Mouse (Mus musculus): ENCODE measurements around the gene Shank2.

Shank2 gene

DNA sequence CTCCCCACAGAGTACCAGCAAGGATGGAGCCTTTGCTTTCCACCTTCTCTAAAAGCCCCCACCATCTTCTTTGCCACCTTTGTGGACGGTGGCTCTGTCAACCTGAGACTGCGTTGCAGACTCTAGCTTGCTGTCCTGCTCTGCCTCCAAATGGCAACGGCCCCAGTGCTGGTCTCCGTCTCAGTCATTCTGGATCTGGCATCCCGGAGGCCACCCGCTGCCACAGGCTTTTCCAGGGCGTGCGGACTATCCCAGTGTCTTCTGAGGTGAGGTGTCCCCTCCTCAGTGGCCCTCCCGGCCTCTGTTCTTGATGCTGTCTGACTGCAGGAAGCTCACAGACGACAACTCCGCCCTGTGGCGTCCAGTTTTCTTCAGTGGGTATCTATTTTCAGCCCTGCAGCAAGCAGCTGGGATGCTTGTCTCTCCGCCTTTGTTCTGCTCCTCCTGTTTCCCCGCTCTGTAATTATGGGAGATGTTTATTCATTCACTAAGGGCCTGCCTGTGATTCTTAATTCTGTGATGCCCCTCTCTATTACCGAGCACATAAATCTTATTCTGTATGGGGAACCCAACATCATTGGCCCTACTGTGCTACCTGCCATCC is 159.0 kb downstream of the Shank2 start:
- in situ Hi-C loops (cut with MboI, MseI) = no loop called here

DNA sequence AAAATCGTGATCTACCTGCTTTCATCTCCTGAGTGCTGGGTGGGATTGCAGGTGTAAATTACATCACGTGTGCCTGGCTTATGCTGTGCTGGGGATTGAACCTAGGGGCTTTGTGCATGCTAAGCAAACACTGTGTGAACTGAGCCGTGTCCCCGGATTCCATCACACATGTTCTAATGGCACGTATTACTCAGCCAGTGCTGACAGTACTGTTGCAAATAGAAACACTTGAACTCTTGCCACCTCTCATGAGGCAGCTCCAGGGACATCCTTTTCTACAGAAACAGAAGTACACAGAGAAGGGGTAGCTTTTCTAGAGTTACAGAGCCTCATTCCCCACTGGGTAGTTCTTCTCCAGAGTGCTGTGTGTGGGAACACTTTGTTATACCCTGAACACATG is 168.5 kb downstream of the Shank2 start:
- in situ Hi-C loops (cut with MboI, MseI) = no loop called here

DNA sequence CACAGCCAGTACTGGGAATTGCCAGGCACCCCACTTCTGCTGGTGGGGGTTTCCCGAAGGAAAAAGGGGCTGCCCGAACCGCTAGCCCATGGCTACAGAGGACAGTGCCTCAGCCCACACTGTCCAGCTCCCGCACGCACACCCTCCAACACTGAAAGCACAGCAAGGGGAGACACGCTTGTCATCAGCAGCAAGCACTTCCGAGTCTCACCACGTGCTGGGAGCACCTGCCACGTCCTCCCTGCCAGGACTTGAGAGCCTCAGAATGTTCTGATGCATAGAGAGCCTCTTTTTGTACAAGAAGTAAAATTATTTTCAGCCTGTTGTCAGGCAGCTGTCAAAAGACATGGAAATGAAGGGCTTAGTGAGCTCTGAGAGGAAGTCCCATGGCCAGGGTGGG is 169.0 kb downstream of the Shank2 start:
- in situ Hi-C loops (cut with MboI, MseI) = no loop called here

DNA sequence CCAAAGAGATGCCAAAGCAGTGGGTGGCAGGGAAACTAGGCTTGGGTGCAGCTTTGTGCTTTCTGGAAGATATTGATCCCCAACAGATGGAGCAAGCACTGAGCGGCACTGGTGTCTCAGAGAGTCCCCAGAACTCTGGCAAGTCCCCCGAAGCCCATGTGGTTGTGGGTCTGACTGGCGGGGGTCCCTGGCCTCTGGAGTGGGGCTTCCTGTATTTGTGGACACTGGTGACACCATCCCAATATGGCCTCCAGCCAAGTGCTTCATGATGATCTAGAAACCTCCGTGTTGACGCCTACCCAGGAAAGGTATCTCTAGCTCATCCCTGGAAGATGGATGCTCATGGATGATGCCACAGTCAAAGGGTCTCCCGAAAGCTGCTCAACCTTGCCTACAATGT is 172.1 kb downstream of the Shank2 start:
- in situ Hi-C loops (cut with MboI, MseI) = no loop called here

DNA sequence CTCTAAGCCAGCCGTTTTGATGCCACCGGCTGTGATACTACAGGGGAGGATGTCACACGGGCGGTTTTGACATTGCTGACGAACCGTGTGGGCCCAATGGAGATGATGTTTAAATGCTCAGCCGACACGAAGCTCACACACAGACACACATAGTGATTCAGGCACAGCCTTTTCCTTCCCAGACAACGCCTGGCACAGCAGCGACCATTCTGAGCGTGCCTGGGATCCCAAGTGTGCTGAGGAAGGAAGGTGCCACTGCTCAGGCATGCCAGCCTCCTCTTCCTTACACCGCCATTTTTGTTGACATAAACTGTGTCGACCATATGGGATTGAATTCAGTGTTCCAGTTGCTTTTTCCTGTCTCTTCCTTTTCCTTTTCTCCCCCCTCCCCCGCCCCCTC is 172.6 kb downstream of the Shank2 start:
- in situ Hi-C loops (cut with MboI, MseI) = no loop called here

DNA sequence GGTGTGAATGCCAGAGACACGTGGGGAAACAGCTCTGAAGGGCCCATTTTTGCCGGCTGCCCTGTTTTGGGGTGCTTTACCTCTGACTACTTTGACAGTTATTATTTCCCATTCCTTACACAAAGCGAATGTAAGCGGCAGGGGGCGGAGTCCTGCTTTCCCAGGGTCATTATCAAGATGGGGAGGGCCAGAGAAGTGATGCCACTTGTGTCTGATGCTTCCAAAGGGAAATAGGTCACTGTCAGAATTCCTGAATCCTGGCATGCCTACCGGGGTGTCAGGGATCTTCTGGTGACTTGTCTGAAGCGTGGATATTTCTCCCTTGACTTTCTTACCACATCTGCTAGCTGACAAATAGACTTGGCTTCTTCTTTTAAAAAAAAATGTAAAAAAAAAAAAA is 173.3 kb downstream of the Shank2 start:
- in situ Hi-C loops (cut with MboI, MseI) = no loop called here

DNA sequence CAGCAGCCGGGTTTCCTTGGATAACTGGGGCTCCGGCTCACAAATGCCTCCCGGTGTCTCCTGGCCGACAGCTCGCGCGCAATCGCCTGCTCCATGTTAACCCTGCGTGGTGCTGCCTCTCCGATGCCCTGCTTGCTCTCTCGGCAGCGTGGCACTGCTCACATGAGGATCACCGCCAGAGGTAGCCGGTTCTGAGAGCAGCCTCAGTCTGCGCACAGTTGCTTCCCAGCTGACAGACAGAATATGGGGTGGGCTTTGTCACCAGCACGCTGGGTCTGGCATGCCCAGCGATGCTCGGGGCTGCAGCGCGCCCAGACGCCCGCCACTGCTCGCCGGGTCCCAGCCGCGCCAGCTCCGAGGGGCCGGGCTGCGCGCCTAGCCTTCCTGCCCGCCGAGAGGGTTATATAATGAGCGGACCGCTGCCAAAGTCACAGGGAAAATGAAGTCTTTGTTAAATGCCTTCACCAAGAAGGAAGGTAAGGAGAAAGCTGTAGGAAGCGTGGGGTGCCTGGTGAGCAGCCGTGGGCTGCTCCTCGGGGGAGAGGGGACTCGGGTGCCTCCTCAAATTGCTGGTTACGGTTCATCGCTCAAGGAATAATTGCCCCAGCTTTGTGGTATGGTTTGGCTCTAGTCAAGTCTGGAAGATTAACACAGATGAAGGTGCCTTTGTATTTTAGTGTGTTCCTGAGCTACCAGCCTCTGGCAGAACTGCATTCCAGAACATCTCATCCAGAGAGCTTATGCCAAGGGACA is 173.9 kb downstream of the Shank2 start:
- in situ Hi-C loops (cut with MboI, MseI) = no loop called here

DNA sequence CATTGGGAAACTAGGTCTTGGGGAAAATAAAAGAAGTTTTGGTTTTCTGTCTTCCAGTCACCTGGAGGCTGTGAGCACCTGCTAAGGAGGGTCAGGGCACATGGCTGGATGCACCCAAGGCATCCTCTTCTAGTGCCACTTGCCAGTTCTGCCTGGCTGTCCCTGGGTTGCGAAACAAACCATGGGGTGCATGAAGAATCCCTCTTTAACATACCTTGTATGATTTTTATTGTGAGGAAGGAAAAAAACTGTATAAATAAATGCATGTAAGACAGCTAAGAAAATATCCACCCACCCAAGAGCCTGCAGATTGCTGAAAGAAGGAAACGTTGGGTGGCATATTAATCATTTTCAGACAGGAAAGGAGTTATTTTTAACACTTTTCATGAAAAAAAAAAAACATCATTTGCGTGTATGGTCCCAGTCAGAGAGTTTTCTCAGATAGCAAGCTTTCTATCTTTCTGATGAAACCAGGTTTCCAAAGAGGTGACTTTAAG is 174.6 kb downstream of the Shank2 start:
- in situ Hi-C loops (cut with MboI, MseI) = no loop called here

DNA sequence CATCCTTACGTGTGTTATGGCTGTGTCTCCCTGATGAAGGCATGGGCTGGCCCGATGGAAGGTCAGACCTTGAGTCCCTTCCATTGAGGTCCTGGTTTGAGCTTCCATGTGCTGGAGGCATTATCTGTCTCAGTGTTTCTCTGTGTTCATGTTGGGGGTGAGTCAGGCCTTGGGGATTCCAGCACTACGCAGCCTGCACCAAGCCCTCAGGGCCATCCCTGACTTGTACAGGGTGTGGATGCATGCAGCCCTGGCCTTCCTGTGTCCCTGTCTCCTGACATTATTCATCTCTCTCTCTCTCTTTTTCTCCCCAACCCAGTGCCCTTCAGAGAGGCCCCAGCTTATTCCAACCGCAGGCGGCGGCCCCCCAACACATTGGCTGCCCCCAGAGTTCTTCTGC is 177.7 kb downstream of the Shank2 start:
- in situ Hi-C loops (cut with MboI, MseI) = no loop called here

DNA sequence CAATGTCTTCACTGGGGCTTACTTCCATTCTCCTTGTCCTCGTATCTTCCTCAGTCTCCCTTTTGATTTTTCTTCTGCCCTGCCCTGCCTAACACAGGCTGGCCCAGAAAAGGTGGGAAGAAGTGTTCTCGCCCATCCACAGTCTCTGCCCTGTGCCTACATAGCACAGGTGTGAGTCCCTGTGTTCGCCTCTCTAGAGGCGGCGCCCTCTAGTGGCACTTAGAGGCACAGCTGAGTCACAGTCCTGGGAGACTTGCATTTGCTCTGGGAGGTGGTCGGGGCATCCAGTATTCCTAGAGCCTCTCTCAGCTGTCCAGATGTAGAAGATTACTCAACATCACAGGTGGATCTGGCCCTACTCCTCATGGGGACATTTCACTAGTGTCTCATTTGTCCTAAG is 179.2 kb downstream of the Shank2 start:
- in situ Hi-C loops (cut with MboI, MseI) = no loop called here

DNA sequence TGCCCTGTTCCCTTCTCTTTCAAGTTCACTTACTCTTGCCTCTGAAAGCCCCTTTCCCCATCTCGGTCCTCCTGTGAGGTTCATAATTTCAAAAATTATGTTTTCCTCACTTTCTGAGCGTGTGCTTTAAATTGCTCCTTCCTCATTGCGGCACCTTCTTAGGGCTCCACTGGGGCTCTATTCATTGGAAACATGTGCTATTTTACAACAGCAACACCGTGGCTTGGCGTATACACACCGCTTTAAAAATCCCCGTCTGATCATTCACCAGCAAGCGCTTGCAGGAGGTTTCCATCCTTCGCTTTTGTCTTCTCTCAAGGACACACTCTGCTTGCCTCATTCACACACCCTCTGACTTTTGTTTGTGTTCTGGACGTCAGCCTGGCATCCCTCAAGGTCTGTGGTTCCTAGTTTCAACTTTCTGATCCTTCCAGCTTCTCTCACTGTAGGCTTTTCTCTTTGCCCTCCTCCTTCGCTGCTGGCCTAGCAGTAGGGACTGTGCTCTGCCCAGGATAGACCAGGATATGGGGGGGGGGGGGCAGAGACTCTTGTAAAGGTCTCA is 186.2 kb downstream of the Shank2 start:
- in situ Hi-C loops (cut with MboI, MseI) = no loop called here

DNA sequence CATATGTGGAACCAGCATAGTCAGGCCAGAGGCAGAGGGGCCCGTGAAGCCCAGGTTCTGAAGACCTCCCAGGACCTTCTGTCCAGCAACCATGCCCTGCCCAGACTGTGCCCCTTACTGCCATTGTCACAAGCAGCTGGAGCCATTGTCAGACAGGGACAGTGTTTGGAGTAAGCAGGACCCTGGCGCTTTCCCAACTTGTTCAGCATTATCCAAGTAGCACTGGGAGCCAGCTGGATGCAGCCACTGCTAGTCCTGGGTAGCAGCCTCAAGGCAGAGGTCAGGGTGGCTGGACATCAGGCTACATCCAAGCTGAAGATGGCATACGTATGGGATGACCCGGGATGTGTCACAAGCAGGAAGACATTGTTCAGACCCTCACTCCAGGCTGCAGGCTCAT is 187.7 kb downstream of the Shank2 start:
- in situ Hi-C loops (cut with MboI, MseI) = no loop called here

DNA sequence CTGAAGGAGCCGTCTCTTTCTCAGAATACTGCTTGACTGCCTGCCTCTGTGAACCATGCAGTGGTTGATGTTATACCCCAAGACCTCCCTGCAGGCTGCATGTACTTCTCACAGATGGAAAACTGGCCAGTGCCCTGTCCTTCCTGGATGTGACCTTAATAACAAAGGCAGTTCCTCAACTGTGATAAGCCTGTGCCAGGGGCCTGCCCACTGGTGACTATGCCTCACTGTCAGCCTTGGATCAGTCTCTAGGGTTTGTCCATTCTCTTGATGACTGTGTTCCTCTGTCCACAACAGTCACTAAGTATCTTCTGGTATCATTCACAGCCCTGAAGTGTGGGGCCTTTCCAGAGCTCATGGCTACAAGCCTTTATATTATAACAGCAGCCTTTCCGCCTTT is 196.8 kb downstream of the Shank2 start:
- in situ Hi-C loops (cut with MboI, MseI) = no loop called here

DNA sequence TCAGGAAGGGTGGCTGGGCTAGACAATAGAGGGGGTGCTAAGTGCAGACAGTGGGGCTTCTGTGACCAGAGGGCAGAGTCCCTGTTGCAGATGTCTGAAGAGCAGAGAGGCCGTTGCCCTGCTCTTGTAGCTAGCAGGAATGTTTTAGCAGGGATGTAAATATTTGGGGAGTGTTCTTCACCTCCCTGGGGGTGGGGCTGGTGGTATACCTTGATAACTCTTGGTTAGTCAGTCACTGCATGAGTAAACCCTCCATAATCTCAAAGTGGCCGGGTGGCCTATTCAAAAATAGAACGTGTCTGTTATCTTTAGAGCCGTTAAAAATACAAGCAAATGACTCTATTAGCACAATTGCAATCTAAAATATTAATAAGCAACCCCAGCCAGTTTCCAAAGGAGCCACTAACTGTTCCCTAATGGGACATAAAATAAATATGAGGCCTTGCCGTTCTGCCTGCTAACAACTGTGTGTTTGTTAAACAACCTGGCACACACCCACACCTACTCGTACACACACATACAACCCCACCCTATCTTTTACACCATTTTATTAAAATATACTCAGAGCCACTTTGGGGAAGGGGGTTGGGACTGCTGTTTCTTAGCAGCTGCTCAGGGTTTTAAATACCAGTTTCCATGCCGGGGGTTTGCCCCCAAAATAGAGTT is 200.4 kb downstream of the Shank2 start:
- in situ Hi-C loops (cut with MboI, MseI) = no loop called here

DNA sequence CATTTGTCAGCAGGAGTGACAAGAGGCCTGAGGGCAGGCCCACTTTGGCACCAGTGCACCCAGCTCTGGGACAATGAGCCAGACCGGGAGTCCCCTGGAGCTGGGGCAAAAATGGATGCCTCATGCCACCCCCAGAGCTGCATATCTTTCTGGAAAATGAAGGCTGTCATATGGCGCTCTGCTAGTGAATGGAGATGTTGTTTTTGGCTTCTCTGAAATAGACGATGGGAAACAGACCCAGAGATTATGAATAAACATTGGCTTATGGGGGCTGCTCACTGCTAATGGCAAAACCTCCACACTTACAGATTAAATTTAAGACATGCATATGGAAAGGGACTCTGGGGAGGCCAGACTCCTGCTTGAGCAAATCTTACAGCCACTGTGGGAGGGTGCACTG is 202.6 kb downstream of the Shank2 start:
- in situ Hi-C loops (cut with MboI, MseI) = no loop called here

DNA sequence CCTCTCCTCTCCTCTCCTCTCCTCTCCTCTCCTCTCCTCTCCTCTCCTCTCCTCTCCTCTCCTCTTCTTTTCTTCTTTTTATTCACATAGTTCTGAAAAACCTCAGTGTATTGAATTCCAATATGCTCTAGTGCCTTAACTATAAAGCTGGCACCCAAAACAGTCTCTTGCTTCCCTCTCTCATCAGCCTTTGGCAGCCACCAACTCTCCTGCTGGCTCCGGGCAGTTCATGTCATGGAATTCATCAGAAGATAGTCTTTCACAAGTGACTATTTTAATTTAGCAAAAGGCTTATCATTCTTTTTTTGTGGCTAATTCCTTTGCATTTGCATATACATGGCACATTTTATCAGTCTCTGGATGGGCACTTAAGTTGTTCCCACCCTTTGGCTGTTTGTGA is 203.4 kb downstream of the Shank2 start:
- in situ Hi-C loops (cut with MboI, MseI) = no loop called here

DNA sequence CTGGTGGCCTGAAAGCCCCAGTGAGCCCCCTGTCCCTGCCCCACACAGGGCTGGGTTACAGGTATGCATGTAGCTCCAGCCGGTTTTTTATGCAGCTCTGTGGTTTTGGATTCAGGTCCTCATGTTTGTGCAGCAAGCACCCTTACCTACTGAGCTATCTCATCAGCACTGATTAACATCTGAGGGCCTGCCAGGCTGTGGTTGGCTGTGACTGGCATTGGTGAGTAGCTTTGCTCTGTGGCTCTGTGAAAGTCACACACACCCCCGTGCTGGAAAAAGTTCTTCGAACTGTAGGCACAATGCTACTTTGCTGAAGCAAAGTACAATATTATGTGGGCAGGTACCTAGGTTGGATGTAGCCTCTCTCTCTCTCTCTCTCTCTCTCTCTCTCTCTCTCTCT is 204.1 kb downstream of the Shank2 start:
- in situ Hi-C loops (cut with MboI, MseI) = no loop called here

DNA sequence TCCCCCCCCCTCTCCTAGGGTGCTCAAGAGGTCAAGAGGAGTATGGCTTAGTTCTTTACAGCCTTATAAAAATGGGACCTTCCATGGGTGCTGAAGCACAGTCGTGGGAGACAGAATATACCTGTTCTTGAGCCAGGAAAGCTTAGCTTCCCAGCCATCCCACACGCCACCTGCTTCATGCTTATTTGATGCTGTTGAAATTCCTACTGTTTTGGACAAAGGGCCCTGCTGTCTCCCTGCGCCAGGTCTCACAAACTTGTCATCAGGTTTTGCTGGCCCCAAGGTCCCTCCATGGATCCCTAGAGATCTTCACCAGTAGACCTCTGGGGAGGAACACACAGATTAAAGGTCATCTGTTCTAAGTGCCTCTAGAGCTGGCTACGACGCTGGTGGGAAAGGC is 204.5 kb downstream of the Shank2 start:
- in situ Hi-C loops (cut with MboI, MseI) = no loop called here

DNA sequence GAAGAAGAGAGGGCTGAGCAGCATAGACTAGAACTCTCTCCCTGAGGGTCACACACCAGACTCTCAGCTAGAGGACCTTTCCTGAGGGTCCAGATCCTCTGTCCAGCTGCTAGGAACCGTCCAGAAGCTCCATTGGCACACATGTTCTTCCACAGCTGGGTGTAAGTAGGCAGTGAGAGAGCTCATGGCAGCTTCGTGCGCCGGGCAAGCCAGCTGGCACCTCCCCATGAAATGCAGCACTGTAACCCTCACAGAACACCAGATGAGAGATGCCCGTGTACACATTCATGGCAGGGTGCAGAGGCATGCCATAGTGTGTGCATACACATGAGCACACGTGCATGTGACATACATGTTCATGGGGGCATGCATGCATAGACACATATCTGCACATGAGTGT is 205.4 kb downstream of the Shank2 start:
- in situ Hi-C loops (cut with MboI, MseI) = no loop called here

DNA sequence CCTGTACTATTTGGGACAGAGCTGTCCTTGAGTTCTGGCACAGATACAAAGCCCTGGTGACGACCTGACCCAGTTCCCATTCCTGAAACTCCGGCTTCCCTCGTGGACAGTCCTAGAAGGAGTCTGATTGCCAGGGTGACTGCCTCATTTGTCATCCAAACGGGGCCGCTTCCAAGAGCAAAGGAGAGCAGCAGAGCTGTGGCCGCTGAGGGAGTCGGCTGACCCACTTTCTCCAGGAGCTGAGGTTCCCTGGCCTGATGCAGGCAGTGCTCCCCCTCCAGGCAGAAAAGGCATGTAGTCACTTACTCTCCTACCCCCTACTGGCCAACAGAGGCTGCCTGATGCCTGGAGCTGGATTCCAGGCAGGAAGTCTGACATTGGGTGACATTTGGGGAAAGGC is 206.1 kb downstream of the Shank2 start:
- in situ Hi-C loops (cut with MboI, MseI) = no loop called here

DNA sequence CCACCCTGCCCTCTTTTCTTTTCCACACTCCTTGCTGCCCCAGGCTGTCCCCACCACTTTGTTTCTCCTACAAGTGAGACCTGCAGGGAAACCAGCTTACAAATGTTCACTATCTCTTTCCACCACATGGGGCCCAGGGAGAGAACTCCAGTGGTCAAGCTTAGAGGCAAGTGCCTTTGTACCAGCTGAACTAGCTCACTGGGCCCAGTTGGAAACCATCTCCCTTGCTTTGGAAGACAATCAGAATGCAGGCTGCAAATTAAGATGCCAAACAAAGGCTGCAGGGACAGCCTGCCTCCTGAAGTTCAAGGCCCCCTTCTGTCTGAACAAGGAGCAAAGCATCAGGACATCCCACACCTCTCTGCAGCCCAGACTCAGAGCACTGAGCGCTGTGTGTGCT is 206.9 kb downstream of the Shank2 start:
- in situ Hi-C loops (cut with MboI, MseI) = no loop called here

DNA sequence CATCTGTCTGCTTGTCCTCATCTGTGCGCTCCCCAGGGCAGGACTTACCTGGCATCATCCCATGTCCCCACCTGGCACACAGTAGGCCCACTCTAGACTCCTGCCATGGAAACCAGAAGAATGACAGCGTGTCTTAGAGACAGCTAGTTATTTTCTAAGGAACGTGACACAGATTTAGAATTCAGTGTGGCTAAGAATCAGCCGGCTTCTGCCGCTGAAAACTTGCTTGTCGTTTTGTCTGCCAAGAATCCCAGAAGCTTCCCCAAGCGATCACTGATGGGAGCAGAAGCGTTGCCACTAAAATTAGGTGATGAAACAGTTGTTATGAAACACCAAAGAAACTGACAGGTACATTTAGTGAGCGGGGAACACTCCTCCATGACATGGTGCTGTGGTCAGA is 208.8 kb downstream of the Shank2 start:
- in situ Hi-C loops (cut with MboI, MseI) = no loop called here

DNA sequence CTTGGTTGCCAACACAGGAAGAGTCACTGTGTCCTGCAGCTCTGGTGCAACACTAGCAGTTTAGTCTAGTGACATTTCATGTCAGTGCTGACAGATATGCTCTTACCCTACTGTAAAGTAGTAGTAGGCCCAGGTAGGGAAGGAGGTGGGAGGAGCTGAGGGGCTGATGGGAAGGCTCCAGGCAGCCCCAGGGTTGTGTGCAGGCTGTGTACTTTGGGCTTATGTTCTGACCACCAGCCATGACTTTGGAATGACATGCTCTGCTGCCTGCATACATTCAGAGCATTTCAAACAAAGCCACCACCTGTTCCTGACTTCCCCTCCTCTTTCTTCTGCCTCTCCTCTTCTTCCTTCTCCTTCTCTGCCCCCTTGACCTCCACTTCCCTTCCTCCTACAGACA is 211.0 kb downstream of the Shank2 start:
- in situ Hi-C loops (cut with MboI, MseI) = no loop called here
